Mouse (Mus musculus) testis, adult 2 months (tissue): ENCODE measurements at regions not wholly inside any gene's neighbourhood (a gene's known extent, or its start where the extent isn't known, plus 50 kb on each side); places are given as distances from the start of the nearest gene placed in this dataset.

Experiments
- H3K27ac ChIP-seq: fragments of 200-500 bp; 2 replicates; pipeline ENCODE4 v1.5.1; 2012; ENCODE audit warnings: low read depth, low read length; ENCODE audit not compliant: control insufficient read depth, insufficient read depth
- H3K27me3 ChIP-seq: fragments of 200-500 bp; 2 replicates; pipeline ENCODE4 v1.6.1; 2012; ENCODE audit warnings: mild to moderate bottlenecking, low read length, moderate library complexity; ENCODE audit not compliant: control insufficient read depth, insufficient read depth
- H3K36me3 ChIP-seq: fragments of 200-500 bp; 2 replicates; pipeline ENCODE4 v1.6.1; 2012; ENCODE audit warnings: mild to moderate bottlenecking, low read length; ENCODE audit not compliant: control insufficient read depth, insufficient read depth
- H3K4me1 ChIP-seq: fragments of 200-500 bp; 2 replicates; pipeline ENCODE4 v1.6.1; 2012; ENCODE audit warnings: low read length; ENCODE audit not compliant: control insufficient read depth, insufficient read depth
- H3K4me3 ChIP-seq: fragments of 200-500 bp; 2 replicates; pipeline ENCODE4 v1.5.1; 2012; ENCODE audit warnings: low read depth, mild to moderate bottlenecking, low read length, moderate library complexity, mixed read lengths; ENCODE audit not compliant: control insufficient read depth
- CTCF ChIP-seq: fragments of 200-500 bp; IDR thresholded peaks from 2 replicates; pipeline ENCODE4 v1.5.1; 2012; ENCODE audit warnings: low read depth, mild to moderate bottlenecking, inconsistent platforms, low read length, moderate library complexity; ENCODE audit not compliant: control insufficient read depth, insufficient read depth, insufficient replicate concordance
- POLR2A ChIP-seq: fragments of 200-500 bp; IDR thresholded peaks from 2 replicates; pipeline ENCODE4 v1.6.1; 2012; ENCODE audit warnings: low read depth, mild to moderate bottlenecking, inconsistent platforms, low read length, moderate library complexity; ENCODE audit not compliant: control insufficient read depth

- Histone ChIP-seq H3K4me1 (peaks cover 7% of the 10 kb centered on the region), H3K27ac (no peak overlapping the region)
- no peak for TF ChIP-seq POLR2A
- no peak for TF ChIP-seq CTCF
Observed at GRCm38 (mm10) chr5:141076158-141076557, 75.8 kb upstream of the Card11 start.

GRCm38 (mm10) chr5:141076942-141077341, 76.6 kb upstream of the Card11 start:
- Histone ChIP-seq H3K36me3 (no peaks in the 10 kb centered on the region), H3K4me3 (no peak overlapping the region), H3K4me1 (peaks cover 7% of the 10 kb centered on the region), H3K27me3 (no peaks in the 10 kb centered on the region), H3K27ac (no peak overlapping the region)
- TF ChIP-seq CTCF (no peak), POLR2A (no peak)

More at GRCm38 (mm10) chr5:141076158-141076557, 75.8 kb upstream of the Card11 start:
- H3K36me3 ChIP-seq: no peaks in the 10 kb centered on the region
- no peak overlapping the region for H3K4me3 ChIP-seq
- H3K27me3 ChIP-seq: no peaks in the 10 kb centered on the region

GRCm38 (mm10) chr5:141080896-141081295, 80.5 kb upstream of the Card11 start:
- Histone ChIP-seq H3K27me3 (no peaks in the 10 kb centered on the region), H3K4me1 (peaks cover 9% of the 10 kb centered on the region), H3K36me3 (no peaks in the 10 kb centered on the region), H3K4me3 (no peak overlapping the region), H3K27ac (no peak overlapping the region)
- TF ChIP-seq POLR2A: no peak
- TF ChIP-seq CTCF: no peak

- no peaks in the 10 kb centered on the region for H3K27me3 ChIP-seq
- peaks cover 4% of the 10 kb centered on the region; the same call in 1 of the 2 replicates for H3K4me1 ChIP-seq
- H3K36me3 ChIP-seq: no peaks in the 10 kb centered on the region
- H3K4me3 ChIP-seq: no peak overlapping the region
- no peak for TF ChIP-seq POLR2A
- no peak for TF ChIP-seq CTCF
- H3K27ac ChIP-seq: no peak overlapping the region
Observed at GRCm38 (mm10) chr5:141084056-141084730, 83.8 kb upstream of the Card11 start.

GRCm38 (mm10) chr5:141084746-141085145, 84.4 kb upstream of the Card11 start:
- TF ChIP-seq POLR2A (no peak), CTCF (no peak)
- no peak overlapping the region for H3K27ac ChIP-seq
- H3K4me3 ChIP-seq: no peak overlapping the region
- H3K36me3 ChIP-seq: no peaks in the 10 kb centered on the region
- no peaks in the 10 kb centered on the region for H3K27me3 ChIP-seq
- H3K4me1 ChIP-seq: peaks cover 2% of the 10 kb centered on the region; the same call in 1 of the 2 replicates

GRCm38 (mm10) chr5:141091676-141092075, 91.3 kb upstream of the Card11 start:
- H3K4me1 ChIP-seq: no peaks in the 10 kb centered on the region
- H3K27ac ChIP-seq: no peak overlapping the region
- no peaks in the 10 kb centered on the region for H3K27me3 ChIP-seq

GRCm38 (mm10) chr5:141093641-141094040, 93.3 kb upstream of the Card11 start:
- TF ChIP-seq CTCF (peak; percentile 31; the same call in 1 of the 2 replicates), POLR2A (no peak)
- Histone ChIP-seq H3K4me3 (no peak overlapping the region), H3K4me1 (no peaks in the 10 kb centered on the region), H3K36me3 (no peaks in the 10 kb centered on the region), H3K27ac (no peak overlapping the region), H3K27me3 (no peaks in the 10 kb centered on the region)

More at GRCm38 (mm10) chr5:141091676-141092075, 91.3 kb upstream of the Card11 start:
- H3K4me3 ChIP-seq: no peak overlapping the region
- H3K36me3 ChIP-seq: no peaks in the 10 kb centered on the region
- TF ChIP-seq POLR2A (no peak), CTCF (no peak)

- TF ChIP-seq POLR2A (no peak), CTCF (no peak)
- H3K27me3 ChIP-seq: no peaks in the 10 kb centered on the region
- H3K36me3 ChIP-seq: no peaks in the 10 kb centered on the region
- H3K4me1 ChIP-seq: no peaks in the 10 kb centered on the region
- no peak overlapping the region for H3K4me3 ChIP-seq
- H3K27ac ChIP-seq: no peak overlapping the region
Observed at GRCm38 (mm10) chr5:141097878-141098277, 97.5 kb upstream of the Card11 start.
